Mouse (Mus musculus): ENCODE measurements around the gene Spint1. TPM values are rescaled to one million over a fixed set of nuclear protein-coding genes. Genes with fewer than 3 reads are reported as not detected.

Gene Spint1
- polyA plus RNA-seq, 1 experiment, result 57.3 TPM

GRCm38 (mm10) chr2:119197493-119197892 is 39.7 kb upstream of the Spint1 start:
- Histone ChIP-seq H3K4me3 (ENCODE audit: low read depth, low read length) (no peak overlapping the region), H3K9me3 (replicated peaks; ENCODE audit: control insufficient read depth, insufficient read depth, low read length, poor library complexity, severe bottlenecking) (no peaks in the 10 kb centered on the region), H3K27ac (ENCODE audit: insufficient read depth, low read length) (no peak overlapping the region), H3K9ac (ENCODE audit: low read depth, poor library complexity, severe bottlenecking) (no peak overlapping the region), H3K4me1 (ENCODE audit: control insufficient read depth, insufficient read depth, low read length) (peaks cover 2% of the 10 kb centered on the region), H3K36me3 (ENCODE audit: control insufficient read depth, insufficient read depth, low read length, poor library complexity, severe bottlenecking) (no peaks in the 10 kb centered on the region), H3K27me3 (ENCODE audit: control insufficient read depth, insufficient read depth, low read length, poor library complexity, severe bottlenecking) (no peaks in the 10 kb centered on the region)
- TF ChIP-seq EP300 (IDR thresholded peaks at IDR 0.05; ENCODE audit: insufficient read depth, low read depth, low read length) (no peak), CTCF (IDR thresholded peaks at IDR 0.05; ENCODE audit: low read depth, low read length) (no peak), POLR2A (IDR thresholded peaks at IDR 0.05; ENCODE audit: insufficient read depth, low read length) (no peak)

- Histone ChIP-seq H3K36me3 (ENCODE audit: control insufficient read depth, insufficient read depth, low read length, poor library complexity, severe bottlenecking) (no peaks in the 10 kb centered on the region), H3K4me1 (ENCODE audit: control insufficient read depth, insufficient read depth, low read length) (peaks cover 2% of the 10 kb centered on the region), H3K4me3 (ENCODE audit: low read depth, low read length) (no peak overlapping the region), H3K27ac (ENCODE audit: insufficient read depth, low read length) (no peak overlapping the region), H3K9ac (ENCODE audit: low read depth, poor library complexity, severe bottlenecking) (no peak overlapping the region), H3K9me3 (replicated peaks; ENCODE audit: control insufficient read depth, insufficient read depth, low read length, poor library complexity, severe bottlenecking) (no peaks in the 10 kb centered on the region), H3K27me3 (ENCODE audit: control insufficient read depth, insufficient read depth, low read length, poor library complexity, severe bottlenecking) (no peaks in the 10 kb centered on the region)
- no peak for TF ChIP-seq EP300 (IDR thresholded peaks at IDR 0.05; ENCODE audit: insufficient read depth, low read depth, low read length)
- TF ChIP-seq POLR2A (IDR thresholded peaks at IDR 0.05; ENCODE audit: insufficient read depth, low read length), result no peak
- no peak for TF ChIP-seq CTCF (IDR thresholded peaks at IDR 0.05; ENCODE audit: low read depth, low read length)
Observed at GRCm38 (mm10) chr2:119198049-119198448, 39.1 kb upstream of the Spint1 start.

GRCm38 (mm10) chr2:119198934-119199333 is 38.2 kb upstream of the Spint1 start:
- H3K4me3 ChIP-seq (ENCODE audit: low read depth, low read length), result no peak overlapping the region
- H3K27ac ChIP-seq (ENCODE audit: insufficient read depth, low read length), result no peak overlapping the region
- no peaks in the 10 kb centered on the region for H3K9me3 ChIP-seq (replicated peaks; ENCODE audit: control insufficient read depth, insufficient read depth, low read length, poor library complexity, severe bottlenecking)
- H3K9ac ChIP-seq (ENCODE audit: low read depth, poor library complexity, severe bottlenecking), result no peak overlapping the region
- no peaks in the 10 kb centered on the region for H3K36me3 ChIP-seq (ENCODE audit: control insufficient read depth, insufficient read depth, low read length, poor library complexity, severe bottlenecking)
- TF ChIP-seq EP300 (IDR thresholded peaks at IDR 0.05; ENCODE audit: insufficient read depth, low read depth, low read length) (no peak), POLR2A (IDR thresholded peaks at IDR 0.05; ENCODE audit: insufficient read depth, low read length) (no peak), CTCF (IDR thresholded peaks at IDR 0.05; ENCODE audit: low read depth, low read length) (no peak)
- H3K27me3 ChIP-seq (ENCODE audit: control insufficient read depth, insufficient read depth, low read length, poor library complexity, severe bottlenecking), result no peaks in the 10 kb centered on the region
- peaks cover 2% of the 10 kb centered on the region for H3K4me1 ChIP-seq (ENCODE audit: control insufficient read depth, insufficient read depth, low read length)

GRCm38 (mm10) chr2:119202914-119203453 is 34.2 kb upstream of the Spint1 start:
- Histone ChIP-seq H3K4me1 (ENCODE audit: control insufficient read depth, insufficient read depth, low read length) (peaks cover 2% of the 10 kb centered on the region), H3K27me3 (ENCODE audit: control insufficient read depth, insufficient read depth, low read length, poor library complexity, severe bottlenecking) (no peaks in the 10 kb centered on the region), H3K27ac (ENCODE audit: insufficient read depth, low read length) (no peak overlapping the region), H3K4me3 (ENCODE audit: low read depth, low read length) (no peak overlapping the region), H3K9ac (ENCODE audit: low read depth, poor library complexity, severe bottlenecking) (no peak overlapping the region), H3K9me3 (replicated peaks; ENCODE audit: control insufficient read depth, insufficient read depth, low read length, poor library complexity, severe bottlenecking) (no peaks in the 10 kb centered on the region), H3K36me3 (ENCODE audit: control insufficient read depth, insufficient read depth, low read length, poor library complexity, severe bottlenecking) (no peaks in the 10 kb centered on the region)
- TF ChIP-seq POLR2A (IDR thresholded peaks at IDR 0.05; ENCODE audit: insufficient read depth, low read length) (no peak), EP300 (IDR thresholded peaks at IDR 0.05; ENCODE audit: insufficient read depth, low read depth, low read length) (no peak), CTCF (IDR thresholded peaks at IDR 0.05; ENCODE audit: low read depth, low read length) (no peak)

GRCm38 (mm10) chr2:119203871-119204460 is 33.2 kb upstream of the Spint1 start:
- no peaks in the 10 kb centered on the region for H3K9me3 ChIP-seq (replicated peaks; ENCODE audit: control insufficient read depth, insufficient read depth, low read length, poor library complexity, severe bottlenecking)
- no peaks in the 10 kb centered on the region for H3K36me3 ChIP-seq (ENCODE audit: control insufficient read depth, insufficient read depth, low read length, poor library complexity, severe bottlenecking)
- no peak overlapping the region for H3K9ac ChIP-seq (ENCODE audit: low read depth, poor library complexity, severe bottlenecking)
- TF ChIP-seq POLR2A (IDR thresholded peaks at IDR 0.05; ENCODE audit: insufficient read depth, low read length) (no peak), CTCF (IDR thresholded peaks at IDR 0.05; ENCODE audit: low read depth, low read length) (no peak), EP300 (IDR thresholded peaks at IDR 0.05; ENCODE audit: insufficient read depth, low read depth, low read length) (no peak)
- H3K4me3 ChIP-seq (ENCODE audit: low read depth, low read length), result no peak overlapping the region
- H3K27ac ChIP-seq (ENCODE audit: insufficient read depth, low read length), result no peak overlapping the region
- peaks cover 2% of the 10 kb centered on the region for H3K4me1 ChIP-seq (ENCODE audit: control insufficient read depth, insufficient read depth, low read length)
- no peaks in the 10 kb centered on the region for H3K27me3 ChIP-seq (ENCODE audit: control insufficient read depth, insufficient read depth, low read length, poor library complexity, severe bottlenecking)

- Histone ChIP-seq H3K9ac (ENCODE audit: low read depth, poor library complexity, severe bottlenecking) (peak overlapping the region; percentile 44), H3K27me3 (ENCODE audit: control insufficient read depth, insufficient read depth, low read length, poor library complexity, severe bottlenecking) (no peaks in the 10 kb centered on the region), H3K27ac (ENCODE audit: insufficient read depth, low read length) (peak overlapping the region; percentile 10; the same call in 1 of the 2 replicates), H3K4me3 (ENCODE audit: low read depth, low read length) (peak overlapping the region; percentile 90), H3K36me3 (ENCODE audit: control insufficient read depth, insufficient read depth, low read length, poor library complexity, severe bottlenecking) (no peaks in the 10 kb centered on the region), H3K9me3 (replicated peaks; ENCODE audit: control insufficient read depth, insufficient read depth, low read length, poor library complexity, severe bottlenecking) (no peaks in the 10 kb centered on the region), H3K4me1 (ENCODE audit: control insufficient read depth, insufficient read depth, low read length) (peaks cover 2% of the 10 kb centered on the region)
- TF ChIP-seq EP300 (IDR thresholded peaks at IDR 0.05; ENCODE audit: insufficient read depth, low read depth, low read length), result no peak
- no peak for TF ChIP-seq POLR2A (IDR thresholded peaks at IDR 0.05; ENCODE audit: insufficient read depth, low read length)
- TF ChIP-seq CTCF (IDR thresholded peaks at IDR 0.05; ENCODE audit: low read depth, low read length), result no peak
Observed at GRCm38 (mm10) chr2:119207961-119208343, 29.2 kb upstream of the Spint1 start.
